Mouse (Mus musculus): ENCODE measurements at regions not wholly inside any gene's neighbourhood (a gene's known extent, or its start where the extent isn't known, plus 50 kb on each side); places are given as distances from the start of the nearest gene placed in this dataset.

DNA sequence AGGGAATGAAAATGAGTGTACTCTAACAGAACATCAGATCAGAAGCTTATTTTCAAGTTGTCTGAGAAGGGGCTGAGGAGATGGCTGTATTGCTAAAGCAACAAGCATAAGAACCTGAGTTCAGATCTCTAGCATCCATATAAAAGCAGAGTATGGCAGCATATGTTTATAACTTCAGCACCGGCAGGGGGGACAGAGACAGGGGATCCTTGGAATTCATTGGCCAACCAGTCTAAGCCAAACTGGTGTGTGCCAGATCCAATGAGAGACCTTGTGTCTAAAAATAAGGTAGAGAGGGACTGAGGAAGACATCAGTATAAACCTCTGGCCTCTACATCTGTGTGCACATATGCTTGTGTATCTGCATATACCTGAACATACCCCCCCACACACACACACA, 61.0 kb upstream of the Gnao1 start:
- Histone ChIP-seq H3K27ac (replicated peaks) (no peak overlapping the region), H3K36me3 (no peaks in the 10 kb centered on the region), H3K4me1 (no peaks in the 10 kb centered on the region; the same call in 1 of the 2 replicates), H3K27me3 (no peaks in the 10 kb centered on the region), H3K9ac (replicated peaks) (no peak overlapping the region), H3K9me3 (no peaks in the 10 kb centered on the region), H3K4me3 (no peak overlapping the region), H3K4me2 (replicated peaks) (no peak overlapping the region)
- WGBS = 59% methylated on average over 1 of the region's 1 CpGs
- no peak for ATAC-seq (replicated peaks)

DNA sequence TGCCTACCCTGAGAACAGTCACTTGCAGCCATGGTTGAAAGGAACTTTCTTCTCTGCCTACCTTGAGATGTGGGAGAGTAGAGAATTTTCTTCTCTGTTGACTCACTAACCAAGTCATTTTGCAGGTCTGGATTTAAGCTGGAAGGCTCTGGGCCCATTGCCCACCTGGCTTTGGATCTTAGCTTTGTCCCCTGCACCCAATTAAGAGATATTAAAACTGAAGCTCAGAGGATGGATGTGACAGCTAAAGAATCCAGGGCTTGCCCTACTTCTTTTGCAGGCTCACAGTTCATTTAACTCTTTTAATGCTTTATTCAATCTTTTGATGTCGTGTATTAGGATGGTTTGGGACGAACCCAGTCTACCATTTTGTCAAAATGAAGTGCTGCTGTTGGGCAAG, 58.8 kb upstream of the Gnao1 start:
- Histone ChIP-seq H3K9ac (replicated peaks) (no peak overlapping the region), H3K4me2 (replicated peaks) (no peak overlapping the region), H3K36me3 (no peaks in the 10 kb centered on the region), H3K4me1 (0 out of 2 replicates have a peak, but pooled peaks cover 2% of the 10 kb centered on the region), H3K4me3 (no peak overlapping the region), H3K9me3 (no peaks in the 10 kb centered on the region), H3K27ac (replicated peaks) (no peak overlapping the region), H3K27me3 (no peaks in the 10 kb centered on the region)
- WGBS = 20% methylated on average over 2 of the region's 2 CpGs
- ATAC-seq (replicated peaks) = no peak

- no peak overlapping the region for H3K4me3 ChIP-seq
- no peak for ATAC-seq (replicated peaks)
- 0 out of 2 replicates have a peak, but pooled peaks cover 3% of the 10 kb centered on the region for H3K4me1 ChIP-seq
- no peak overlapping the region for H3K27ac ChIP-seq (replicated peaks)
- 54% methylated on average over 4 of the region's 4 CpGs for WGBS
- no peak overlapping the region for H3K4me2 ChIP-seq (replicated peaks)
- no peaks in the 10 kb centered on the region for H3K36me3 ChIP-seq
- H3K9ac ChIP-seq (replicated peaks) = no peak overlapping the region
- no peaks in the 10 kb centered on the region for H3K27me3 ChIP-seq
- no peaks in the 10 kb centered on the region for H3K9me3 ChIP-seq
Observed at GRCm38 (mm10) chr8:93755981-93756380, 53.8 kb upstream of the Gnao1 start.

All from forebrain, embryonic 15.5 days (tissue).